Mouse (Mus musculus) neural tube, embryonic 12.5 days (tissue): Measurements from ENCODE around the gene Sox2. TPM values are rescaled to one million over a fixed set of nuclear protein-coding genes. Genes with fewer than 3 reads are reported as not detected.

Source experiments
- ATAC-seq: fragments of 200-750 bp; cut with Nextera tagmentation; 2 replicates; pipeline ENCODE4 v1.8.0; 2017; ENCODE audit warnings: low read depth, mild to moderate bottlenecking, moderate TSS enrichment, moderate library complexity; ENCODE audit not compliant: low FRiP score
- H3K27ac ChIP-seq: fragments of 300-500 bp; sonication (generic); 2 replicates; pipeline ENCODE4 v1.5.1; 2016
- H3K27me3 ChIP-seq: fragments of 300-500 bp; sonication (generic); replicated peaks from 2 replicates; pipeline ENCODE4 v1.6.1; 2016; ENCODE audit warnings: mild to moderate bottlenecking
- H3K36me3 ChIP-seq: fragments of 300-500 bp; sonication (generic); 2 replicates; pipeline ENCODE4 v1.6.1; 2016; ENCODE audit warnings: mild to moderate bottlenecking
- H3K4me1 ChIP-seq: fragments of 300-500 bp; sonication (generic); 2 replicates; pipeline ENCODE4 v1.6.1; 2016
- H3K4me2 ChIP-seq: fragments of 300-500 bp; sonication (generic); replicated peaks from 2 replicates; pipeline ENCODE4 v1.6.1; 2016; ENCODE audit warnings: mild to moderate bottlenecking
- H3K4me3 ChIP-seq: fragments of 300-500 bp; sonication (generic); 2 replicates; pipeline ENCODE4 v1.5.1; 2016
- H3K9ac ChIP-seq: fragments of 300-500 bp; sonication (generic); 2 replicates; pipeline ENCODE4 v1.6.1; 2016; ENCODE audit warnings: mild to moderate bottlenecking
- H3K9me3 ChIP-seq: fragments of 300-500 bp; sonication (generic); 2 replicates; pipeline ENCODE4 v1.6.1; 2016; ENCODE audit warnings: mild to moderate bottlenecking
- WGBS: fragments of 180-500 bp; shearing (Covaris S2); methylation state at CpG from one replicate; pipeline ENCODE4 v1.1.7; 2016; 5-methylcytosine and 5-hydroxymethylcytosine counted together
- polyA plus RNA-seq: library from polyadenylated mRNA; unstranded; fragments of >200 nt; fragmentation: Nextera tagmentation; extraction: Ambion mirVana; gene quantifications from 2 replicates; pipeline ENCODE4 v1.2.1, GENCODE M21; 2016

Sox2 gene
- polyA plus RNA-seq = 48.0 and 49.7 TPM in 2 replicates

DNA sequence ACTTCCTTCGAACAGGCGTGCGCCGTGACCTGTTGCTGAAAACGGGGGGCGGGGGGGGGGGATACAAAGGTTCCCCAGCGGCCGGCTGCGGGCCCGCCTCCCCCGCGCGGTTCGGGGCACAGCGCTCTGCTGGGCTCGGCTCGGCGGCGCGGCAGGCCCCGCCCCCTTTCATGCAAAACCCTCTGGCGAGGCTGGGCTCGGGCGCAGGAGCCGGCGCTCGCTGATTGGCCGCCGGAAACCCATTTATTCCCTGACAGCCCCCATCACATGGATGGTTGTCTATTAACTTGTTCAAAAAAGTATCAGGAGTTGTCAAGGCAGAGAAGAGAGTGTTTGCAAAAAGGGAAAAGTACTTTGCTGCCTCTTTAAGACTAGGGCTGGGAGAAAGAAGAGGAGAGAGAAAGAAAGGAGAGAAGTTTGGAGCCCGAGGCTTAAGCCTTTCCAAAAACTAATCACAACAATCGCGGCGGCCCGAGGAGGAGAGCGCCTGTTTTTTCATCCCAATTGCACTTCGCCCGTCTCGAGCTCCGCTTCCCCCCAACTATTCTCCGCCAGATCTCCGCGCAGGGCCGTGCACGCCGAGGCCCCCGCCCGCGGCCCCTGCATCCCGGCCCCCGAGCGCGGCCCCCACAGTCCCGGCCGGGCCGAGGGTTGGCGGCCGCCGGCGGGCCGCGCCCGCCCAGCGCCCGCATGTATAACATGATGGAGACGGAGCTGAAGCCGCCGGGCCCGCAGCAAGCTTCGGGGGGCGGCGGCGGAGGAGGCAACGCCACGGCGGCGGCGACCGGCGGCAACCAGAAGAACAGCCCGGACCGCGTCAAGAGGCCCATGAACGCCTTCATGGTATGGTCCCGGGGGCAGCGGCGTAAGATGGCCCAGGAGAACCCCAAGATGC lies at the start of gene Sox2:
Gene Sox2, plus strand, starts transcription at position 680 of the 895 bp plus-strand sequence.
- peaks cover 6% of the 10 kb centered on the region; the same call in 1 of the 2 replicates for H3K27me3 ChIP-seq
- ATAC-seq = peak; percentile 88
- peak within 1 kb of the TSS; percentile 74 for H3K4me3 ChIP-seq
- H3K9ac ChIP-seq = peak within 1 kb of the TSS; percentile 94
- WGBS = under 1% methylated on average over 86 of the region's 86 CpGs
- H3K4me2 ChIP-seq = peak within 1 kb of the TSS; percentile 84
- H3K4me1 ChIP-seq = peaks cover 29% of the 10 kb centered on the region
- H3K9me3 ChIP-seq = no peaks in the 10 kb centered on the region
- H3K36me3 ChIP-seq = no peaks in the 10 kb centered on the region
- H3K27ac ChIP-seq = peak within 1 kb of the TSS; percentile 95

DNA sequence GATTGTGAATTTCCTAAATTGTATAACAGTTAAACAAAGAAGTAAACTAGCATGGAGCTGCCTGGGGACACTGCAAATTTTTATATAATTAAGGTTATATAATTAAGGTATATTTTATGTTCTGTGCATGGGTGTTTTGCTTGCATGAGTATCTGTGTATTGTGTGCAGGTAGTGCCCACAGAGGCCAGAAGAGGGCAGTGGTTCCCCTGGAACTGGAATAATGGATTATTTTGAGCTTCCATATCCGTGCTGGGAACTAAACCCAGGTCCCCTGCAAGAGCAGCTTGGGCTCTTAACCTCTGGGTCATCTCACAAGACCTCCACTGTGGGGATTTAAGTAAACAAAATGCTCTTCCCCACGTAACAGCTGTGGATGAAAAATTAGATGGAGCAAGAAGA lies 49.1 kb upstream of the Sox2 start:
- H3K4me3 ChIP-seq = no peak overlapping the region
- 88% methylated on average over 2 of the region's 2 CpGs for WGBS
- H3K4me1 ChIP-seq = no peaks in the 10 kb centered on the region
- no peak overlapping the region for H3K27ac ChIP-seq
- ATAC-seq = no peak
- no peaks in the 10 kb centered on the region for H3K27me3 ChIP-seq
- H3K9me3 ChIP-seq = no peaks in the 10 kb centered on the region
- no peak overlapping the region for H3K4me2 ChIP-seq
- no peak overlapping the region for H3K9ac ChIP-seq
- H3K36me3 ChIP-seq = no peaks in the 10 kb centered on the region

DNA sequence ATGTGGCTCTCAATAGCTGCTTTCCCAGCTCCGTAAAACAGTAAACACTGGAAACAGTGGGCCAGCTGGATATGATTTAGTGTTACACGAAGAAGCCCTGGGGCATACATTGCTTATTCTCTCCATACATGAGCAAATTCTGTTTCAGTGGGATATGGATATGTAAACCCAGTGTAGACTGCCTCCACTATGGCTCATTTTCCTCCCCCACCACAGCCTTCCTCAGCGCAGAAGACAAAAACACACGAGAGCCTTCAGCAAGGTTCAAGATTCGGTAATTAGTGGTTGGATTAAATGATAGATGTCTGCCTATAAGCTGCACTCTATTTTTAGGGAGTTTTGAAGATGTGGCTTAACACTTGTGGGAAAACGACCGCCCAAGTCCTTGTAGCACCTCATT lies 36.1 kb upstream of the Sox2 start:
- 83% methylated on average over 7 of the region's 7 CpGs for WGBS
- Histone ChIP-seq H3K9ac (no peak overlapping the region), H3K27ac (no peak overlapping the region), H3K4me3 (no peak overlapping the region), H3K36me3 (no peaks in the 10 kb centered on the region), H3K4me1 (no peaks in the 10 kb centered on the region), H3K4me2 (no peak overlapping the region), H3K27me3 (no peaks in the 10 kb centered on the region), H3K9me3 (no peaks in the 10 kb centered on the region)
- no peak for ATAC-seq

DNA sequence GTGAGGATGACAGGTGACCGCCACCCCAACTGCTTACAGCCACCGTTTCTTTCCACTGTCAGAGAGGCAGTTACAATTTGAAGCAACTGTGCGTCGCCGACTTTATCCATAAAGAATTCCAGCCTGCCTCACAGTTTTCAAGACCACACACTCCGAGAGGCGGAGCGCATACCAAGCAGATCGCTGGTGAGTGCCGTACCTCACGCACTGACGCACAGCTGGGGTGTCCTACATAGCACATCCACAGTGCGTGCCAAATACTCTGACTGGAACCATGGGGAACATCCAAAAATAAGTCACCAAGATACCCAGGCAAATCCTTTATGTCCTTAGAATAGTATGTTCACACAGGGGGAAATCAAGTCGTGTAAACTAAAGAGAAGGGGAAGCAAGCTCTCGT lies 34.7 kb upstream of the Sox2 start:
- WGBS = 74% methylated on average over 15 of the region's 15 CpGs
- Histone ChIP-seq H3K9ac (no peak overlapping the region), H3K36me3 (no peaks in the 10 kb centered on the region), H3K4me2 (no peak overlapping the region), H3K4me3 (no peak overlapping the region), H3K4me1 (no peaks in the 10 kb centered on the region), H3K27me3 (no peaks in the 10 kb centered on the region), H3K9me3 (no peaks in the 10 kb centered on the region), H3K27ac (no peak overlapping the region)
- ATAC-seq = no peak

DNA sequence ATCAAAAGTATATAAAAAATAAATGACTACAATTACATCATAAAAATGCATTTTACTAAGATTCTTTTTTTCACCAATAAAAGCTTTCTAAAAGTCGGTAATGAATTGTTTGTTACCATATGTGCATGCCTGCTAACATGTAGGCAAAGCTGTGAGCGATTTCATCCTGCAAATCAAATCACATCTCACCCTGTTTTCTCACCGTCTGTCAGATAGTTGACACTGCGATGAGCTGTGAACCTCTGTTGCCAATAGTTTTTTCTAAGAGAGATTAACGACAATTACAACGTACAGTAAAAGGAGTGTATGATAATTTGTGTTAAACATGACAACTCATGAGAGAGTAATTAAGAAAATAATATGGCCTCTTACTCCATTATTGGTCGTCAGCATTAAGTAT lies 31.3 kb upstream of the Sox2 start:
- H3K9ac ChIP-seq = no peak overlapping the region
- no peaks in the 10 kb centered on the region for H3K36me3 ChIP-seq
- H3K27ac ChIP-seq = no peak overlapping the region
- H3K4me3 ChIP-seq = no peak overlapping the region
- WGBS = 86% methylated on average over 7 of the region's 7 CpGs
- H3K4me1 ChIP-seq = no peaks in the 10 kb centered on the region
- no peaks in the 10 kb centered on the region for H3K27me3 ChIP-seq
- ATAC-seq = no peak
- H3K4me2 ChIP-seq = no peak overlapping the region
- no peaks in the 10 kb centered on the region for H3K9me3 ChIP-seq

DNA sequence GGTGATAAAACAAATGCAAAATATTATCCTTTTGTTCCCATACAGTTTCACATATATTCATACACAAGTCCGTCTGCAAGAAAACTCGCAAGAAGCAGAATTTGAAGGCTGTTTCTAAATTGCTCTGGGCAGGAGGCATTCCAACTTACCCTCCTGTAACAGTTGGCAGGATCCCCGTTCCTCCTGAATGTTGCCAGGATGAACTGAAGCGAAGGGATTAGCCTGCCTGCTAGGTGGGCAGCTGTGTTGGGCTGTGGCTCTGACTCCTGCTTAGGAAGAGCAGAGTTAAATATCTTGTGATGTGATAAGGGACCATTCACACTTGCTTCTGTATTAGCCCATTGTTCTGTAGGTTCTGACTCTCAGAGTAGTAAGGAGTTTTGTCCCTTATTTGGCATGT lies 30.1 kb upstream of the Sox2 start:
- Histone ChIP-seq H3K27ac (no peak overlapping the region), H3K9me3 (no peaks in the 10 kb centered on the region), H3K4me3 (no peak overlapping the region), H3K4me1 (no peaks in the 10 kb centered on the region), H3K36me3 (no peaks in the 10 kb centered on the region), H3K27me3 (no peaks in the 10 kb centered on the region), H3K9ac (no peak overlapping the region), H3K4me2 (no peak overlapping the region)
- no peak for ATAC-seq
- WGBS = 85% methylated on average over 4 of the region's 4 CpGs

DNA sequence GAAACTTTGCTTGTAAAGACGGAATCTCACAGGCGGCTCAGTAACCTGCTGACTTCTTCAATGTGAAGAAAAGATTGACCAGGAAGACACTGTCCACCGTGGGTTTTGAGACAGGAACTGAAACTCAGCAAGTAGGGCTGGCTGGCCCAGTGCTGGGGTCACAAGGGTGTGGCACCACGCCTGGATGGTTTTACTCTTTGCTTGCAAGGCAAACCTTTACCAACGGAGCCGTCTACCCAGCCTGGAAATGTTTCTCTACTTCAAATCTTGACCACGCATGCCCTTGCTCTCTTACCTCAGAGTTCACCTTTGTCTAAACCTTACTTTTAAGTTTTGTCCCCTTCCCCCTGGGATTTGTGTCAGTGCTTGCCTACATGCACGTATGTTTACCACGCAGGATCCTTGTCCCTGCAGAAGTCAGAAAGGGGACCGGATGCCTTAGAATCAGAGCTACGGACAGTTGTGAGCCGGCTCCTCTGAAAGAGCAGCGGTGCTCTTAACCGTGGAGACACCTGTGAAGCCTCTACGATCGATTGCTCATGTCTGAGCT lies 25.4 kb upstream of the Sox2 start:
- H3K9me3 ChIP-seq = no peaks in the 10 kb centered on the region
- H3K4me3 ChIP-seq = no peak overlapping the region
- no peaks in the 10 kb centered on the region for H3K36me3 ChIP-seq
- no peak for ATAC-seq
- no peaks in the 10 kb centered on the region for H3K27me3 ChIP-seq
- no peak overlapping the region for H3K27ac ChIP-seq
- no peak overlapping the region for H3K4me2 ChIP-seq
- H3K4me1 ChIP-seq = no peaks in the 10 kb centered on the region
- WGBS = 91% methylated on average over 16 of the region's 16 CpGs
- H3K9ac ChIP-seq = no peak overlapping the region

DNA sequence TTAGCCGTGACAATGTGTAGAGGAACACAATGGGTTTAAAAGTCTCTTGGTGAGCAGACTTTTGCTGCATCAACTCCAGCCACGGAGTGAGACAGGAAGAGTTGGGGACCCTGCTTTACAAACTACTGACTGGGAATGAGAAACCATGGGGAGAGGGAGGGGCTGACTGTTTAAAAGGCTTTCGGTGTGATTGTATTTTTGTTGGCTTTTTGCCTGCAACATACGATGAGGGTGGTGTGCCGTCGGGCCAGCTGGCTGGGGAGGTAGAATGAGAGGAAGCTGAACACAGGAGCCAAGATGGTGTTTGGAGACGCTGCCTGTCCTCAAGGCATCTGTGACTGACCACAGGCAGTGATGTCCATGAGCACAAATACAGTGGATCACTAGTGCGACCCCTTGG lies 23.7 kb upstream of the Sox2 start:
- WGBS = 74% methylated on average over 8 of the region's 8 CpGs
- Histone ChIP-seq H3K4me1 (no peaks in the 10 kb centered on the region), H3K27me3 (no peaks in the 10 kb centered on the region), H3K4me2 (no peak overlapping the region), H3K9me3 (no peaks in the 10 kb centered on the region), H3K27ac (no peak overlapping the region), H3K36me3 (no peaks in the 10 kb centered on the region), H3K9ac (no peak overlapping the region), H3K4me3 (no peak overlapping the region)
- ATAC-seq = no peak

DNA sequence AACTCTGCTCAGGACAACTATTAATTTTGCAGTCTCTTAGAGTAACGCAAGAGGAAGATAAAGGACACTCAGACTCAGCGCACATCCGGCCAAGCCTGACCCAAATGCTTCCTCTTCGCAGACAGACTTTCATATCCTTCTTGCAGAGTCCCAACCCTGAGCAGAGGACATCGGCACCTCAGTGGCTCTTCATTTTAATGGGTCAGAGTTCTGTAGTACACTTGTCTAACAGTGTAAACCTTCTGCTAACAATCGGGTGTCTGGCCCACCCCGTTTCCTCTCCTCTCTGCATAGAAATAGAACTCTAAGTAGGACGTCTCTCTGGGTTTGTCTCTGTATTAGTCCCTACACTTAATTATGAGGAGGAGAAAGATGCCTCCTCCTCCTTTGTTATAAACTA lies 20.2 kb upstream of the Sox2 start:
- no peak overlapping the region for H3K4me2 ChIP-seq
- H3K36me3 ChIP-seq = no peaks in the 10 kb centered on the region
- WGBS = 71% methylated on average over 8 of the region's 8 CpGs
- no peaks in the 10 kb centered on the region for H3K4me1 ChIP-seq
- no peak overlapping the region for H3K4me3 ChIP-seq
- no peak overlapping the region for H3K9ac ChIP-seq
- no peaks in the 10 kb centered on the region for H3K9me3 ChIP-seq
- no peaks in the 10 kb centered on the region for H3K27me3 ChIP-seq
- no peak for ATAC-seq
- no peak overlapping the region for H3K27ac ChIP-seq

DNA sequence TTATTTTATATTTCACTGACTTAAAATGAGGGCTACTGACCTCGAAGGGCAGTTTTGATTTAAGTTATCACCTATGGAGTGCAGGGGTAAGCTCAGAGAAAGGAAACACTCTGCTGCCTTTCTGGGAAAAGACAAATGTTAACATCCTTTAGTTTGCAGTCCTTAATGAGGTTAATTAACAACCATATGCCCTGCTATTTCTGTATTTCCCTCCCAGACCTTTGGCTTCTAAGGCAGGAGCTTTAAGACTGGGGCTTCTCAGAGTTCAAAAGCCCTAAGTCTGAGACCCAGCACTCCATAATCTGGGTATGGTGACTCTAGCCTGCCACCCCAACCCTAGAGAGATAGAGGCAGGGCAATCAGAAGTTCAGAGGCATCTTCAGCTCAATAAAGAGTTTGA lies 19.5 kb upstream of the Sox2 start:
- Histone ChIP-seq H3K27me3 (no peaks in the 10 kb centered on the region), H3K4me3 (no peak overlapping the region), H3K9me3 (no peaks in the 10 kb centered on the region), H3K4me1 (no peaks in the 10 kb centered on the region), H3K4me2 (no peak overlapping the region), H3K27ac (no peak overlapping the region), H3K9ac (no peak overlapping the region), H3K36me3 (no peaks in the 10 kb centered on the region)
- no peak for ATAC-seq
- 76% methylated on average over 1 of the region's 1 CpGs for WGBS

DNA sequence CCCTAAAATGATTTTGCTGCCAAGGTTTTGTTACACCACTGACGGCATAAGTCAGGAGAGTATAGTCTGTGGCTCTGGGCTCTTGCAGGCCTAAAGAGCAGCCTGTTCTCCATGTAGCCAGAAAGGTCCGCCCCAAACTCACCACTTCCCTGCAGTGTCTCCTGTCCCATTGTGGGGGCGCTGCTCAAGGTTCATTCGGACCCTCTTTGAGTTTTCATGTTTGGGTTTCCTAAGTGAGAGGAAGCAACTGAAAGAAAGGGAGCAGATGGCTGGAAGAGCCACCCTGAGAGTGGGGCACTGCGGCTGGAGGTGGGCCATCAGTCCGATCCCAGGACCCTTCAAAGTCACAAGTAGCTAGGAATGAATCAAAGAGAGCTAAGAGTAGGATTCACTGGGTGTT lies 13.2 kb upstream of the Sox2 start:
- H3K9ac ChIP-seq = no peak overlapping the region
- H3K4me1 ChIP-seq = peaks cover 29% of the 10 kb centered on the region
- WGBS = 52% methylated on average over 6 of the region's 6 CpGs
- no peaks in the 10 kb centered on the region for H3K9me3 ChIP-seq
- ATAC-seq = no peak
- no peak overlapping the region for H3K4me2 ChIP-seq
- H3K4me3 ChIP-seq = no peak overlapping the region
- H3K27ac ChIP-seq = no peak overlapping the region
- H3K27me3 ChIP-seq = peaks cover 9% of the 10 kb centered on the region
- H3K36me3 ChIP-seq = no peaks in the 10 kb centered on the region

DNA sequence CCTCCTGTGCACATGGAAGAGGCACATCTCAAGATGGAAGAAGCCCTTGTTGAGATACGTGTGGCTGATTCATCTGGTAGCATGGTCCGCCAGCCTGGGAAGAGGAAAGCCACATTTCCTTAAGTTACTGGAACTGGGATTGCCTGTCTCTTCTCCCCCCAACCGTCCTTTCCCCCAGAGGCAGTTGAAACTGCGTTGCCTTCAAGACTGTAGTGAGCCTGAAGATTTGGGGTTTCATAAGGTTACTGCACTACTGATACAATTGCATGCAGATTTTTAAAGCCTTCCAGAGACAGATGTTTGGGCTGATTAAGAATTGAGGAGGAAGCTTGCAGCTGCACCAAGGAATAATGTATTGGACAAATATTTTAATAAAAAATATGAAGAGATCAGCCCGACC lies 12.7 kb upstream of the Sox2 start:
- 12% methylated on average over 5 of the region's 5 CpGs for WGBS
- H3K36me3 ChIP-seq = no peaks in the 10 kb centered on the region
- no peak overlapping the region for H3K4me3 ChIP-seq
- H3K4me2 ChIP-seq = no peak overlapping the region
- no peak for ATAC-seq
- H3K27ac ChIP-seq = no peak overlapping the region
- peaks cover 14% of the 10 kb centered on the region for H3K27me3 ChIP-seq
- H3K9me3 ChIP-seq = no peaks in the 10 kb centered on the region
- H3K4me1 ChIP-seq = peaks cover 34% of the 10 kb centered on the region
- no peak overlapping the region for H3K9ac ChIP-seq

DNA sequence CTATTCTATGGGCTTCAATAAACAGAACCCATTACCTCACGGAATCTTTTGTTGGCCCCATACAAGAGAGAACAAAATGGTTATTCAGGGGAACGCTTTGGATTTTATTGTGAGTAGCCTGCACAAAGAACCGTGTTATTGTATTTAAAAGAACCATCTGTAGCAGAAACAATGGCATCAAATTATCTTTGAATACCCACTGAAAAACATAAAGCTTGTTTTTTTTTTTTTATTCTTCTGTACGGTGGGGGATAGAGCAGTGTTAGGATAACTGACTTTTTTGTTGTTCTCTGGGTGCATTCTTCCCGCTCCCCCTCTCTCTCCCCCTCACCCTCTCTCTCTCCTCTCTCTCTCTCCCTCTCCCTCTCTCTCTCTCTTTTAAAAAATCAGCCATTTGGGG lies 12.3 kb upstream of the Sox2 start:
- Histone ChIP-seq H3K27me3 (peaks cover 18% of the 10 kb centered on the region), H3K27ac (no peak overlapping the region), H3K4me3 (peak overlapping the region; percentile 2; the same call in 1 of the 2 replicates), H3K4me1 (peaks cover 37% of the 10 kb centered on the region), H3K9ac (peak overlapping the region; percentile 38; the same call in 1 of the 2 replicates), H3K4me2 (peak overlapping the region; percentile 70), H3K9me3 (no peaks in the 10 kb centered on the region), H3K36me3 (no peaks in the 10 kb centered on the region)
- ATAC-seq = no peak
- 7% methylated on average over 5 of the region's 5 CpGs for WGBS
